Mouse (Mus musculus) kidney, adult 18-20 months (tissue): ENCODE results near the gene Nxf1.
"Not testable (repeated sequence)": the region's sequence is repeated elsewhere in the genome, so short reads cannot be mapped to it uniquely, and the experiment has no call there.

Experiments
- DNase-seq: peaks from one replicate; pipeline ENCODE4 v3.0.0; 2021

The Nxf1 gene

DNA sequence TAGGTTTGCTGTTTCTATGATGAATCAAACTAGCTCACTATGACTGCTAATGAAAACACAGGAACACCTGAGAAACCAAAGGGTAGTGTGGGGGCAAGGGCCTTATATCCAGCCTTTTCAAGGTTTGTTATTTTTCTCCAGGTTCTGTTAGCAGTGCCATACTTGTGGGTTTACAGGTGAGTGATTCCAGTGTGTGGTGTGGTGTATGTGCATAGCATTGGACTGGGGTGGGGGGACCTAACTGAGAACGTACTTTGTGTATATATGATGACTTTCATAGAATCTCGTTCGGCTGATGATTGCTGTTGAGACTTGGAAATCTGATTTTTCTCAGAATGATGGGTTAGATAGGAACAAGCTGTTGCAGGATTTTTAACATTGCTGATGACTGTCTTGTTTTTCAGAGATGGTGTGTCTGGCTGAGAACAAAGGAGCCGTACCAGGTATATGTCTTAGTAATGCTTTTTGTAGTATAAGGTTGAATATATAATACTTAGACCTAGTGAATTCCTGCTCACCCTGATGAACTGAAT, 31.7 kb upstream of the Nxf1 start:
- no peak for DNase-seq

DNA sequence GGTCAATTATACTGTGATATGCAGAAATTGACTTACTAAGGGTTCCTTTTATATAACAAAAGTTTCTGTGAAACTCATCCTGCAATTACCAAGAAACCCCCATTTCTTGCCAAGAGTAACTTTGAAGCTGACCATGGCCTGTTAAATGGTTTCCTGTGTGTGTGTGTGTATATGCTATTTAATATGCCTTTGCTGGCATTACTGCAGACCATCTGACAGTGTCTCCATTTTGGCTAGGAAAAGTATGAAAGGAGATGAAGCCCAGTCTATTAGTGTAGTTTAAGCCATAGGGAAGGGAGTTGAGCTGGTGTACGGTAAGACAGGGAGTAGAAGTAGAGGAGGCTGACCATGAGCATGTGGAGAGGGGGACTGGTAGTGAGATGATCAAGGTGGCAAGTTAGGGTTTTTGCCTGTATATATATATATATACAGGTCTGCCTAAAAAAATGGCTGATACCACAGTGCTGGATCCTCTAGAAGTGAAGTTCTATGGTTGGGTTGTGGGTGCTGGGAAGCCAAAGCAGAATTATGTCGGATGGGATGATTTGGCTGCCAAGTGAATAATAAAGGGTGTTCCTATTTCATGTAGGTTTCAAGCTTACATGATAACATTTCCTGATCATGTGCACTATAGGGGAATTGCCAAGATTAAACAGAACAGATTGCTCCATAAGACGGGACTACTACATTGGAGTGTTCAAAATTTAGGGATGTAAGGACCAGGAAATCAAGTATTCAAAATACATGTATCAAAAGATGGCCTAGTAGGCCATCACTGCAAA, 30.1 kb upstream of the Nxf1 start:
- no peak for DNase-seq

DNA sequence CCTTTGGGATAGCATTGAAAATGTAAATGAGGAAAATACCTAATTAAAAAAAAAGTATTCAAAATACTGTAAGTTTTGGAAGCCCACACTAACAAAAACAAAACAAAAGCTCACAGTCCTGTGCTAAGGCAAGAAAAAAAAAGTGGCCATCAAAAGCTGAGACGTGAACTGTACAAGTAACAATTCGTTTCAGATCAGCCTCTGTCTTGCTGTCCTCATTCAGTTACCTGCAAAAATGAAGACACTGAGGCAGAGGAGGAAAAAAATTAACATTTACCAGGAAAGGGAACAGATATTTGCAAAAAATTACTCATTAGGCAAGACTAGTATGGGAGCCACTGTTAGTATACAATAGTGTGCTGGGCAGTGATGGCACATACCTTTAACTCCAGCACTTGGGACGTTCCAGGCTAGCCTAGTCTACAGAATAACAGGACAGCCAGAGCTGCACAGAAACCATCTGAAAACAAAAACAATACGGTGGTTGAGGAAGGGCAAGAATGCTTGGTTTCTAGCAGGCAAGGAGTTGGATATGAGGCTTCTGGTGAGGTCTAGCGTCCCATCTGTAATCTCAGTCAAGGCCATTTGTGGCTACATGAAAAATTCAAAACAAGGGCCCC, 29.3 kb upstream of the Nxf1 start:
- DNase-seq, result no peak

DNA sequence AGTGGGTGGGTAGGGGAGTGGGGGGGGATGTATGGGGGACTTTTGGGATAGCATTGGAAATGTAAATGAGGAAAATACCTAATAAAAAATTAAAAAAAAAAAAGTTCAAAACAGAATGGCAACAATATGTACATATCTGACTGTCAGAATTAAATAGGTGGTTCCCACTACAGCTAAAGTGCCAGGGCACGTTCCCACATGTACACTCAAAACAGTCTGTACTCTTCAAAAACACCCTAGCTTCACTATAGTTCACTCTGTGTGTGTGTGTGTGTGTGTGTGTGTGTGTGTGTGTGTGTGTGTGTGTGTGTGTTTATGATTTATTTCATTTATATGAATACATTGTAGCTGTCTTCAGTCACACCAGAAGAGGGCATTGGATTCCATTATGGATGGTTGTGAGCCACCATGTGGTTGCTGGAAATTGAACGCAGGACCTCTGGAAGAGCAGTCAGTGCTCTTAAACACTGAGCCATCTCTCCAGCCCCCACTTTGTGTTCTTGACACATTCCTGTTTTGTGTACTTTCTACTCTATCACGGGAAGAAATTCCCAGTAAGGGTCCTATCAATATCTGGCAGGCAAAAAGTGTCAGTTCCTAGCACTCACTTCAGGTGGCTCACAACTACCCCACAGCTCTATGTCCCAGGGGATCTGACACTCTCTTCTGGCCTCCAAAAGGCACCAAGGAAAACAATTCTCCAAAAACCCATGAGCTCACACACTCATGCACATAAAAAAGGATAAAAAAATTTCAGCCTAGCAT, 28.4 kb upstream of the Nxf1 start:
- not testable (repeated sequence) for DNase-seq

DNA sequence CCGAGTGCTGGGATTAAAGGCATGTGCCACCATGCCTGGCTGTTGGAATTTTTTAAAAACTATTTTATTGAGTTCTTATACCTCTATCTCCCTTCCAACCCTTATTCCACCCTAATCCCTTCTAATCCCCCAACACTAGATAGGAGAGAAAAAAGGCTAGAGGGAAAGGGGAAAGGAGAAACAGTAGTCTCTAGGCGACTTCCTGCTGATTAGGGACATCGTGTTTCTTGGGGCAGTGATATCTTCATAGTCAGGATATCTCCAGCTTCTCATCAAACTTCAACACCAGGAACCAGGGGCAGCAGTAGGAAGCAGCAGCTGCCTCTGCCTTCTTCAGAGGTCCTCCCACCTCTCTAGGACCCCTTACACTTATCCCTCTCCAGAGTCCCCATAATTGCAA, 22.5 kb upstream of the Nxf1 start:
- no peak for DNase-seq

DNA sequence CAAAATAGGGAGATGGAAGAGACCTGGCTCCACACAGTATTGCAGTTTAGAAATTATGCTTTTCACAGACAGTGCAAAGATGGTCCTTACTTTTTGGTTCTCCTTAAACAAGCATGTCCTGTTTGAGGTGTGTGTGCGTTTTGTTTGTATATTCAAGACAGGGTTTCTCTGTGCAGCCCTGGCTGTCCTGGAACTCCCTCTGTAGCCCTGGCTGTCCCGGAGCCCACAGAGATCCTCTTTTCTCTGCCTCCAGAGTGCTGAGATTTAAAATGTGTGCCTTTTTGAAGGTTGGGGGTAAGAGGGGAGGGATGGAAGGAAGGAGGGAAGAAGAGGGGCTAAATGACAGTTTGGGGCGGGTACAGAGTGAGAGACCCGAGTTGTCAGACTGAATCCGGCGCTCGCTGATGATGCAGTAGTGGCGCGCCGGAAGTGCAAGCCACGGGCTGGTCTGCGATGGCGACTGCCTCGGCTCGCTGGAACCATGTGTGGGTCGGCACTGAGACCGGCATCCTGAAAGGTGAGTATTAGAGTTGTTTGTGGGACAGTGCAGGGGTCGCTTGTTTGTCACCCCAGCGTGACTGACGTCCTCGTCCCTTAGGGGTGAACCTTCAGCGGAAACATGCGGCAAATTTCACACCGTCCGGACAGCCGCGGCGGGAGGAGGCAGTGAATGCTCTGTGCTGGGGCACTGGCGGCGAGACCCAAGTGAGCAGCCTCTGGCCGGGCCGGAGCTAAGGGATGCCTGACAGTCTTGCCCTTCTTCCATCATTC, 21.3 kb upstream of the Nxf1 start, which contains the start of gene Wdr74:
TSS of gene Wdr74 (plus strand) at position 439 of the 771 bp plus-strand sequence.
- peak; percentile 96 for DNase-seq

DNA sequence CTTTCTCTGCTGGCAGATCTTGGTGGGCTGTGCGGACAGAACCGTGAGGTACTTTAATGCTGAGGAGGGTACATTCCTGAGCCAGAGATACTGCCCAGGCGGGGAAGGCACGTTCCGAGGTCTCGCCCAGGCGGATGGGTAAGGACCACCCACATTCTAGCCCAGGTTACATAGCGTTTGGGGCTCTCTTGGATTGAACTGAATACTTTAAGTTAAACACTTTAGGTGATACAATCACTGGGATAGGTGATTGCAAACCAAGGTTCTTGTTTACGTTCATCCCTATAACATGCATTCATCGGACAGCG, 20.8 kb upstream of the Nxf1 start:
- no peak for DNase-seq

DNA sequence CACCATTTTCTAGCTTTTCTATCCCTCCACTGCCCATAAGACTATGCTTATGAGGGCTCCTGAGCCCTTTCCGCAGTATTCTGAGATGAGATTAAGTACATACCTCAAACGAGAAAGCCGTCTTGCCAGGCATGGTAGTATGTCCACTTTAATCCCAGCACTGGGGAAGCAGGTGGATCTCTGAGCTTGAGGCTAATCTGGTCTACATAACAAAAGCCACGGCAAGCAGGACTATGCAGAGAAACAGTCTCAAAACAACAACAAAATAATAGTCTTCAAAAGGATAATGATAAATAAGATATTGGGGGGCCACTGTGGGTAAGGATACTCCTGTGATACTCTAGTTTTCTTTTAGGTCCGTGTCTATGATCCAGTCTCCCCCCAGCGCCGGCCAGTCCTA, 18.0 kb upstream of the Nxf1 start:
- DNase-seq, result no peak

DNA sequence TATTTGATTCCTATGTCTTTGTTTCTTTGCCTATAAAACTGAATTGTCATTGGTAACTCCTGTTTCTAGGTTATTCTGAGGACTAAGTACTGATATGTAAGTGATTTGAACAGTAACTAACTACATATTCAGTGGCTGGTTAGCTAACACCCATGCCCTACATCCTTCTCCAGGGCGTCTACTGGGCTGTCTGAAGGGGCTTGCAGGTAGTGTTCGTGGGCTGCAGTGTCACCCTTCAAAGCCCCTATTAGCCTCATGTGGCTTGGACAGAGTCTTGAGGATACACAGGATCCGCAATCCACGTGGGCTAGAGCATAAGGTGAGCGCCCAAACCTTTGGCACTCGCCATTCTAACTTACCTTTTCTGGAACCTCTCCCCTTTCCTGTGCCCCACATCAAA, 17.2 kb upstream of the Nxf1 start:
- DNase-seq, result no peak

DNA sequence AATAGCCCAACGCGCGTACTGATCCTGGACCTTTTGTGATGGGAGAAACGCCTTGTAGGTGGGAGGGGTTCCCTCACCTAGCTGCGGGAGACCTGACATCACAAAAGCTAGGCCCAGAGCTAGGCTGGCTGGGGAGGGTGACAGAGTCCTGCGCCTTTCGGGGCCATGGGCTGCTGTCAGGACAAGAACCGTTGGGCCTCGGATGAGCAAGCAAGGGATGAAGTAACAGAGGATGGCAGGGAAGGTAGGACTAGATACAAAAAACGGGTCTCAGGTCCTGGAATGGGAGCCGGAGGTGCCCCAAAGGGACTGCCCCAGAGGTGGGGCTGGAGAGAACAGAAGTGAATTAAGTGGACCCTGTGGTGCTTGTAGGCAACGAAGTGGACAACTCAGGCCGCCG, 16.3 kb upstream of the Nxf1 start, which contains the start of gene 1700092M07Rik:
TSS of gene 1700092M07Rik (plus strand) at position 116 of the 400 bp plus-strand sequence.
- no peak for DNase-seq

DNA sequence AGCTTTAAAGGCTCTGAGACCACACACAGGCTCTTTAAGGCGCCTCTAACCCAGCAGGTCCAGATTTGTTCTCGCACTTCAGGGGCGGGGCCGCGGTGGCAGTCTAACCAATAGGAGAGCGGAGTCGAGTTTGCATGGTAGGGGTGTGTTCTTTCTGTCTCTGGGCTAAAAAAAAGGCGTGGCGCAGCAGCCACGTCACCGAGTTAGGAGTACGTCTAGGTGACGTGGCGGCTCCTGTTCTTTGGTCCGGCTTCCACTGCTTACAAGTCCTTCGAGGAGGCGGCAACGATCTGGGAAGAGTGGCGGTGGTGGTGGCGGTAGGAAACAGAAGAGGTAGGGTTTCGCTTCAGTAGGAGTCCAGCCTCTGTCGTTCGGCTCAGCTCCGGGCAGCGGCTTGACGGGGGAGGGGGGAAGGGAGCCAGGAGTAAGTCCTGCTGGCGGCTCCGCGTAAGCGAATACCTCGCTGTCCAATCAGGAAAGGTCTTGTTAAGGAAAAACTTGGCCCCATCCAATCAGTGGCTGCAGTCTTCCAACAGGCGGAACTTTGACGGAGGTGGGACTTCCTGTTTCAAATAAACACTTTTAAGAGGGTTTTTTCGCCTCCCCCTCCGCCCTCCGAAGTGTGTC, 15.5 kb upstream of the Nxf1 start, which contains the start of gene Stx5a:
TSS of gene Stx5a (plus strand) at position 171 of the 627 bp plus-strand sequence.
- DNase-seq, result peak; percentile 97

DNA sequence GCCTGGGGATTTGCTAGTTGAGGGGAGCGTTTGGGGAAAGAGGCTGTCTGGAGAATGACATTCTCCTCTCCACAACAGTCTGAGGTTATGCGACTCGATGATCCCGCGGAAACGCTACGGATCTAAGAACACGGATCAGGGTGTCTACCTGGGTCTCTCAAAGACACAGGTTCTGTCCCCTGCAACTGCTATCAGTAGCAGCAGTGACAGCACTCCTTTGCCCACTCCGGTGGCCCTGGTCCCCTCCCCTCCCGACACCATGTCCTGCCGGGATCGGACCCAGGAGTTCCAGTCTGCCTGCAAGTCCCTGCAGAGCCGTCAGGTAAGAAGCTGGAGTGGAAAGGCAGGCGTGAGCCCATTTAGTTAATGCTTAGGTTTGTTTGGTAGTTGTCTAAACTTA, 14.7 kb upstream of the Nxf1 start:
- no peak for DNase-seq

DNA sequence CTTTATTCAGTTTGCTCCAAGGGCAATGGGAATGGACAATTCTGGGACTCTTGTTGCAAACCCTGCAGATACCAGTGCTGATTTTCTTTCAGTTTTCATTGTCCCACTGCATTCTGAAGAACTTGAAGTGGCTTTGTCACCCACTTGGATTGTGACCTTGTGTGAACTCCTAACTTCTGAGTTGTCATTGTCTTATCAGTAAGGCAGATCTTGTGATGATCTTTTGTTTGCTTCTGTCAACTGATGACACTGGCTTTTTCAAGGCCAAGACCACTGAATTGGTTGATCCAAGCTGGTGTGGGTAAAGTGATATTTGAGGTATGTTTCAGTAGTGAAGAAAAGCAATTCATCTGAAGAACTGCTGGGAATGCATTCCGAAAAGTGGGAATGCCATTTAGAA, 11.5 kb upstream of the Nxf1 start:
- no peak for DNase-seq

DNA sequence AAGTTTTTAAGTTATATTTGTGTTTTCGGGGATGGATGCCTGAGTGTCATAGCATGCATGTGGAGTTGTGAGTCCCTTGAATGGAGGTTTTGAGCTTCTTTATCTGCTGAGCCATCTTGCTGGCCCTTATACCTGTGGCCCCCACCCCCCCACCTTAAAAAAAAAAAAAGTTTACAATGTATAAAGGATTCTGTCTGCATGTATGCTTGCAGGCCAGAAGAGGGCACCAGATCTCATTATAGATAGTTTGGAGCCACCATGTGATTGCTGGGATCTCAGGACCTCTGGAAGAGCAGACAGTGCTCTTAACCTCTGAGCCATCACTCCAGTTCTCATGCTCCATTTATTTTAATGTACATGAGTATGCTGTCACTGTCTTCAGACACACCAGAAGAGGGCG, 9.5 kb upstream of the Nxf1 start:
- DNase-seq, result no peak

DNA sequence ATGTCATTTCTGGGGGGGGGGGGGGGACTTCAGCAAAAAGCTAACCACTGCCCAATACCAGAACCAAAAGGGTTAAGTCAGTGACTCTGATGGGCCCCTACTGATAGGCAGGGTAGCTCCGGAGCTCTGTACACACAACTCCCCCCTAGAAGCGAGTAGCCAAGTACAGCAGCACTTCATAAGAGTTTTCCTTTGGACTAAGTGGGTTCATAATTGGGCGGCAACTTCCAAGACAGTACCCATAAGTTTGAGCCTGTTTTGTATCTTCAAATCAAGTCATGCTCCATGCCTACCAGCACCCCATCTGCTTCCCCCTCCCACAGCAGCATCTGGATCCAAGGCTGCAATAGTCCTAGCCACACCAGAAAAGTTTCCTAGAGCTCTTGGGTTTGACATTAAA, 1.2 kb upstream of the Nxf1 start:
- DNase-seq, result no peak

DNA sequence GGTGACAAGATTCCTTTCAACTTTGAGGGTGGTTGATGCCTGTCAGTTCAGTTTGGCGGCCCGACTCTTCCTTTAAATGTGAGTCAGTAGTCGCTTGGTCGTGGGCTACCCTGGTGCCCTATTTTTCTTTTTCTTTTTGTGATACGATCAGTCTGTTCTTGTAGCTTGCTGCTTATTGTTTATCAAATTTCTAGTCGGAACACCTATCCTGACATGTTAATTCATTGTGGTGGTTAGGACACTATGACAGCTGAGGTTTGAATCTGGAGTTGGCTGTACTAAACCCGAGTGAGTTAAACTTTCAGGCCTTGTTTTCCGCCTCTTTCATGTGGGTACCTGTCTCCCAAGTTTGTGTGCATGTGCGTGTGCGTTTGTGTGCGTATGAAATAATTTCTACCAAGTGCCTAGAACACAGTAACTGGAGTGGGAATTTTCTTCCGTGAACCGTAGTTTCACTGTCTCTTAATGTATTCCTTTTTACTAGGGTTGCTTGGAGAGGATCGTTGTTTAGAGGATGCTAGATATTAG, 662 bp downstream of the Nxf1 start:
- no peak for DNase-seq

DNA sequence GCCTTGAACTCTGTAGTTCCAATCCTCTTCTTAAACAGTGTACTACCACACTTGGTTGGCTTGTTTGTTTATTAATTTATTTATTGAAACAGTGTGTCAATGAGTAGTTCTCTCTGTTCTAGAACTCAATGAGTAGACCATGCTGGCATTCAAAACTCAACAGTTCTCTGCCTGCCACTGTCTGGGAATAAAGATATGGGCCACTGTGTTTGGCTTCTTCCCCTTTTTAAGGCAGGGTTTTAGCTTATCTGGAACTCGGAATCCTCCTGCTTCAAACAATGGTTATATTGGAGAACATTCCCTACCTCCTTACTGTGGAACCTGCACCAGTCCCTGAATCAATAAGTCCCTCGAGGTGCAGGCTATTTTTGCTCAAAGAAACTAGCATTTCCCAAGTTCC, 2.0 kb downstream of the Nxf1 start:
- DNase-seq, result no peak

DNA sequence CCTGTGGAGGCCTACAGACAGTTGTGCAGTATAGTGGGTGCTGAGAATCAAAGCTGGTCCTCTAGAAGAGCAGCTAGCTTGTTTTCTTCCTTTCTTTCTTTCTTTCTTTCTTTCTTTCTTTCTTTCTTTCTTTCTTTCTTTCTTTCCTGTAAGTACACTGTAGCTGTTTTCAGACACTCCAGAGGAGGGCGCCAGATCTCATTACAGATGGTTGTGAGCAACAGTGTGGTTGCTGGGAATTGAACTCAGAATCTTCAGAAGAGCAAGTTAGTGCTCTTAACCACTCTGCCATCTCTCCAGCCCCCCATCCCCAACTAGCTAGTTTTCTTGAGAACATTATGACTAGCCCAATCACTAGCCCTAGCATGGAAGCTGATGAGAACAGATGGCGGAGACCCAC, 3.9 kb downstream of the Nxf1 start:
- DNase-seq, result no peak

DNA sequence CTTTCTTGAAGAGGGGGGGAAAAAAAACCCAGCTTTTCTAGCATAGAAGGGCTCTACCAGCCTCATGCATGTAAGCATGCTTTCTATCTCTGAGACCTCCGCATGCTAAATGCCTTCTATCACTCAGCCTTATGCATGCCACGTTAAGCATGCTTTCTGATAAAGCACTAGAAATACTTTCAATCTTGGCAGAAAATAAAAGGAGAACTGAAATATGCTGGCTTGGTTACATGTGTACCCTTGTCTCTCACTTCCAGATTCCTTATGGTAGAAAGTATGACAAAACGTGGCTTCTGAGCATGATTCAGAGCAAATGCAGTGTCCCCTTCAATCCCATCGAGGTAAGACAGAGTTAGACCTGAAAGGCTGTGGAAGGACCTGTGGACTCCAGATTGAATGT, 6.4 kb downstream of the Nxf1 start:
- no peak for DNase-seq

DNA sequence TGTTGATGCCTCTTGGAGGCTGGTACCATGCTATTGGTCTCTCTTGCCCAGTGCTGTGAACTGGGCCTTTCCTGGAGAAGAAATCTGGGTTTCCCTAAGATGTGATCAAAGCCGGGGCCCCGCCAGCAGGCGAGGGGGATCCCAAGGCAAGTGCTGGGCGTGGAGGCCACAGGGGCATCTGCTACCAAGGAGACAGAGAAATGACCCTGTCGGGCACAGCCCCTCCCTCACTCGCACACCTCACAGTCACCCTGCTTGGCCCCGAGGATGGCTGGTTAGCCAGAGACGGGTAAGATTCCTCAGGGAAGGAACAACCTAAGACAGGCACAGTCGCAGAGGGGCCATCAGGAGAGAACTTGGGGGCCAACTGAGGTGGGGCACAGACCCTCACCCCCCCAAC, 8.7 kb downstream of the Nxf1 start:
- DNase-seq, result no peak

DNA sequence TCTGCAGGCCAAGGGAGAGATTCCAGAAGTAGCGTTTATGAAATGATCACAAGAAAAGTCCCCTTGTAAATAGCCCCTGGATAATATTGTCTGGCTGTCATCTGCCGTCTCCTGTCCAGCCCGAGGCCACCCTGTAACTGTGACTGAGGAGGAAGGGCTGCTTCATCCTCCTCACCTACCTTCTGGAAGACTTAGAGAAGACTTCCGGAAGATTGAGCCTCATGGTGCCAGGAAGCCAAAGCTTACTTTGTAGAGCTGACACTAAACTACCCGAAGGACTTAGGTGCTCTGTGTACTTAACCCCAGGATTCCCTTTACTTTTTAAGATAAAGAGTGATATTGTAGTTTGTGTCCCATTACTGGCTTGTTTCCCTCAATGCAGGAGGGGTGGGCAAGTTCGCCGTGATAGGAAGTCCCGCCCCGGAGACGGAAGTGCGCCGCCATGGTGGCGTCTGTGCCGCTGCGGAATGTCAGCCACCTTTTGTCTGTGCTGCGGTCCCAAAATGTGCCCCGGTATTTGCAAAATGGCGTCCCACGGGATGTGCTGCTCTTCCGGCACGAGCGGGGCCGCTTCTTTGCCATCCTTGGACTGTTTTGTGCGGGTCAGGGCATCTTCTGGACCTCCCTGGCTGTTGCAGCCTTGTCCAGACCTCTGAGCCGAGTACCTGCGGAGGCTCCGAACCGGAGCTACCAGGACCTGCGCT, 13.8 kb downstream of the Nxf1 start, which contains the start of gene Tmem223:
TSS of gene Tmem223 (plus strand) at position 430 of the 704 bp plus-strand sequence.
- DNase-seq, result peak; percentile 83
